Mouse (Mus musculus): Measurements from ENCODE around the gene Prcc.
"Not testable (repeated sequence)": the region's sequence is repeated elsewhere in the genome, so short reads cannot be mapped to it uniquely, and the experiment has no call there.

The Prcc gene

GRCm38 (mm10) chr3:87906981-87907857 lies 21.8 kb upstream of the Prcc start:
- no peak for ATAC-seq (ENCODE audit: insufficient number of reproducible peaks, low FRiP score, low TSS enrichment)

GRCm38 (mm10) chr3:87906601-87906980 lies 21.2 kb upstream of the Prcc start:
- peak; percentile 28 for ATAC-seq (ENCODE audit: insufficient number of reproducible peaks, low FRiP score, low TSS enrichment)

DNA sequence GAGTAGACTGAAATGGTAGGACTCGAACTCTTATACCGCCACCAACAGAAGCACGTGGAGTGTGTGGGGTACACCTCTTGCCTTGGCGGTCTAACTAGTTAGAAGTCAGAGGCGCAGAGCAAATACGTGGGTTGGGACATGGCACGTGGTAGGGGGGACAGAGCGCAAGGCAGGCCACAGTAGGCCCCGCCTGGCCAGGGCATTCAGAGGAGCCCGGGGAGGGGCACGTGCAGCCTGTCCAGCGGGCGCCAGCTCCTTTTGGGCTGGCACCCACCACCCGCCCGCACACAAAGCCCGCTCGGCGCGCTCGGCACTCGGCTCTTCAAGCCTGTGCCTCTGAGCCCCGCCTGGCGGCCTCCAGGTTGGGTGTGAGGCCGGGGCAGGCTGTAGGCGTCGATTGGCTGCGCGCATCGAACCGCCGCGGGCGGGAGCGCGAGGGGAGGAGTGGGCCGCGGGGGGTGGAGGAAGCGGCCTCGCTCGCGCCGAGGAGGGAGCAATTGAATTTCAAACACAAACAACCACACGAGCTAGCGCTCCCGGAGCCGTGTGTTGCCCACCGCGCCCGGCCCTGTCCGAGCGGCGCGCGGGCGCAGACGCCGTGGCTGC lies 20.6 kb upstream of the Prcc start, which contains the start of gene Hdgf:
Hdgf (plus strand) TSS at position 442 of the 606 bp plus-strand sequence.
- peak; percentile 92 for ATAC-seq (ENCODE audit: insufficient number of reproducible peaks, low FRiP score, low TSS enrichment)

- no peak for ATAC-seq (ENCODE audit: insufficient number of reproducible peaks, low FRiP score, low TSS enrichment)
Observed at GRCm38 (mm10) chr3:87903821-87904220, 18.4 kb upstream of the Prcc start.

DNA sequence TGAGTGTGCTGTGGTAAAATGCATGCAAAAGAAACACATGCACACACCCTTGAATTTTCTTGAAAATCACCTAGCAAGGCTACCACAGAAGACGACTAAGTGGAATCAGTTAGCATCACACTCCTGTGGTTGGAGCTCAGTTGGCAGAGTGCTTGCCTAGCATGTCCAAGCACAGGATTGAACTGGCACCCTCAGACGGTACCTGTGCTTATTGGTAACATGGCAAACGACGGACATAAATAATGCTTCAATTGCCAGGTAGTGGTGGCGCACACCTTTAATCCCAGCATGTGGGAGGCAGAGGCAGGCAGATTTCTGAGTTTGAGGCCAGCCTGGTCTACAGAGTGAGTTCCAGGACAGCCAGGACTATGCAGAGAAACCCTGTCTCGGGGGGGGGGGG lies 16.6 kb upstream of the Prcc start:
- ATAC-seq (ENCODE audit: insufficient number of reproducible peaks, low FRiP score, low TSS enrichment) = not testable (repeated sequence)

DNA sequence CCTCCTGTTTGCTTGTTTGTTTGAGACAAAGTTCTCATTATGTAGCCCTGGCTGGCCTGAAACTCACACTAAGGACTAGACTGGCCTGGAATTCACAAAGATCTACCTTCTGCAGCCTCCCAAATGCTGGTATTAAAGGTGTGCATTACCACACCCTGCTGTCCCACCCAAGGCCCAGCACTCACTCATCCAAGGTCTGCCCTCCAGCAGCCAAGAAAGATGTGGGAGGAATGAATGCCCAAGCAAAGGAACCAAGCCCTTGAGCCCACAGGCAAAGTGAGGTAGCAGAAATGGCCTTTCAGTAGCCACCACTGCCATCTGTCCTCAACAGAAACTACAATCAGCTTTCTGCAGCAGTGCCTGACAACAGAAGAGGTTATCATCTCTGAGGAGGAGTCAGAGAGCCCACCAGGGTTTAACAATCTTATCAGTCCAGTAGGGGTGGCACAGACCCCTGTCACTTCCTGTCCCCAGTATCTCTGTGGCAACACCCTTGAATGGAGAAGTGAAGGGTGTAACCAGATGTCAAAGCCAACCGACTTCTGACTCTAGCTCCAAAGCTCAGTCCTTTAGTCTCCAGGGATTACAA lies 15.7 kb upstream of the Prcc start:
- ATAC-seq (ENCODE audit: insufficient number of reproducible peaks, low FRiP score, low TSS enrichment) = no peak

- ATAC-seq (ENCODE audit: insufficient number of reproducible peaks, low FRiP score, low TSS enrichment) = no peak
Observed at GRCm38 (mm10) chr3:87899776-87900175, 14.4 kb upstream of the Prcc start.

- no peak for ATAC-seq (ENCODE audit: insufficient number of reproducible peaks, low FRiP score, low TSS enrichment)
Observed at GRCm38 (mm10) chr3:87899266-87899665, 13.9 kb upstream of the Prcc start.

GRCm38 (mm10) chr3:87893367-87893905 lies 8.0 kb upstream of the Prcc start:
- ATAC-seq (ENCODE audit: insufficient number of reproducible peaks, low FRiP score, low TSS enrichment) = no peak

GRCm38 (mm10) chr3:87891481-87891880 lies 6.1 kb upstream of the Prcc start:
- no peak for ATAC-seq (ENCODE audit: insufficient number of reproducible peaks, low FRiP score, low TSS enrichment)

GRCm38 (mm10) chr3:87887400-87887799 lies 2.0 kb upstream of the Prcc start:
- ATAC-seq (ENCODE audit: insufficient number of reproducible peaks, low FRiP score, low TSS enrichment) = not testable (repeated sequence)

DNA sequence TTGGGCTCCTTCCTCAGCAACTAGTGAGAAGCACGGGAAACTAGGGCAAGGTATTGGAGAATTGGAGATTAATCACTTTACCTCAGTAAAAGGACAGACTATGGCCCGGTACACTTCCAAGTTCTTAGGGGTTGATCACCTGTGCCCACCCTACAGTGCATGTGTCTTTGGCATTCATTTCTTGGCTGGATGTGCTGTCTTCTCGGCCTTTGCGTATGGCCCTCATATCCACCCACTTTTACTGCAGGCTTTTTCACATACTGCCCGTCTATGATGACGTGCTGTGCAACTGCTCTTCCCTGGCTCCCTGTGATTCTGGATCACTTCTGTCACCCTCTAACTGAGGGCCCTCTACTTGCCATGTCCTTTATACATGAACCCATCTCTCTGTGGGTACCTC lies 1.0 kb upstream of the Prcc start:
- no peak for ATAC-seq (ENCODE audit: insufficient number of reproducible peaks, low FRiP score, low TSS enrichment)

- ATAC-seq (ENCODE audit: insufficient number of reproducible peaks, low FRiP score, low TSS enrichment) = no peak
Observed at GRCm38 (mm10) chr3:87886004-87886365, 577 bp upstream of the Prcc start.

DNA sequence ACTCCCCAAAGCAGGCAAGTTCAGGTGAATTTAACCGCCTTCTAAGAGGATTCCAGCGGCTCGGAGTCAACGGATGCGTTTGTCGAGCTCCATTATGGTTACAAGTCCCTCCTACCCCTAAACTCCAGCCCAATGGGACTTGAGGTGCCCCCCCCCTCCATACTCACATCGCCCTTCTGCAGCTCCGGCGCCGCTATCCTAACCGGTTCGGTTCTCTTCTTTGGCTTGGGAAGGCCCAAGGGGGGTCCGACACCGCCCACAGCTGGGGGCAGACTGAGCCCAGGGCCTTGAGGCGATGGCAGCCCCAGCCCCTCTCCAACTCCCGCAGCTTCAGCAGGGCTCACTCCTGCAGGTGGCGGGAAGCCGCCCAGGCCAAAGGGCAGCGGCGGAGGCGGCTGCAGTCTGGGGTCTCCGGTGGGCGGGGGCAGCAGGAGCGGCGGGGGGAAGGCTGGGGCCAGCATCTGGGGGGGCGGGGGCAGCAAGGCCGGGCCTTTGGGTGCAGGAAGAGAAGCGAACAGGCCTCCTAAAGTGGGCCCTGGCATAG lies 628 bp downstream of the Prcc start:
- ATAC-seq (ENCODE audit: insufficient number of reproducible peaks, low FRiP score, low TSS enrichment) = no peak; the same call in 1 of the 2 replicates

- ATAC-seq (ENCODE audit: insufficient number of reproducible peaks, low FRiP score, low TSS enrichment) = no peak
Observed at GRCm38 (mm10) chr3:87884291-87884690, 1.1 kb downstream of the Prcc start.

DNA sequence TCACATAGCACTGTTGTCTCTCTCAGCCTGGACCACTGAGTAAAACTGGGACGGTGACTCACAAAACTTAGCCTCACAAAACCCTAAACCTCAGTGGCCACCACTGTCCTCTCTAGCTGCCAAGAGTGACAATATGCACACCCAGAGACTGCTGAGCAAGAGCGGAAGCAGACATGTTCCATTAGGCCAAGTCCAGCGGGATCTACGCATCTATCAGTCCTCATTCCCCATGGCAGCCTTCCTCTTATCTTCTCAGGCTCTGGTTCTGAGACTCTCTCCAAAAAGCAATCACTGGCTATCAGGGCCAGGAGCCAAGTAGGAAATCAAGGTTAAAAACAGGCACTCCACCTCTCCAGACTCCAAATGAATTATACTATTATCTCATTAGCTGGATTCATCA lies 7.7 kb downstream of the Prcc start:
- ATAC-seq (ENCODE audit: insufficient number of reproducible peaks, low FRiP score, low TSS enrichment) = no peak

DNA sequence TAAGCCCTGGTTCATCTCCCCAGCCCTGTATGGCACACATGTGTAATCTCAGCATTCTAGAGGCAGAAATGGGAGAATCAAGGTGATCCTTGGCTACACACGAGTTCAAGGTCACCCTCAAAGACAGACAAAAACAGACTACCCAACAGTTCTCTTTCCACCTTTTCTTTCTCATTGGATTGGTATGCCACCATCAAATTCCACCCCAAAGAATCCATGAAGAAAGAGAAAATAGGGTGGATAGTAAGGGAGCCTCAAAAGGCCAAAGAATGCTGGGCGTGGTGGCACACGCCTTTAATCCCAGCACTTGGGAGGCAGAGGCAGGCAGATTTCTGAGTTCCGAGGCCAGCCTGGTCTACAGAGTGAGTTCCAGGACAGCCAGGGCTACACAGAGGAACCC lies 21.3 kb downstream of the Prcc start:
- ATAC-seq (ENCODE audit: insufficient number of reproducible peaks, low FRiP score, low TSS enrichment) = not testable (repeated sequence)

DNA sequence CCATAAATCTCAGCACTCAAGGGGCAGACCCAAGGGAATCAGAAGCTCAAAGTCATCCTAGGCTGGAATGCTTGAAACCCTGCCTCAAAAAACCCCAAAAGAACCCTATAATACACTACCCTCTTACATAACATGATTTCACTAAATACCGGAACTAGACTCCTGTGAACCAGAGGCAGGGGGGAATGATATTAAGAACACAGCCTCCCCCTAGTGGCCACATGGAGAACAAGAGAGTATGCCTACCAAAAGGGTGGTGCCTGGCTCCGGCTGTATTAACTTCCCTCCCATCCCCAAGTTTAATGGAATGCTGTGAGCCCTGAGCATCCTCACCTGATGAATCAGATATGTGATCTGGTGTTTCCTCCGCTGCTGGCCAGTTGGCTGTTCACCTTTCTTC lies 25.6 kb downstream of the Prcc start:
- no peak for ATAC-seq (ENCODE audit: insufficient number of reproducible peaks, low FRiP score, low TSS enrichment)

- ATAC-seq (ENCODE audit: insufficient number of reproducible peaks, low FRiP score, low TSS enrichment) = no peak
Observed at GRCm38 (mm10) chr3:87857666-87858065, 27.7 kb downstream of the Prcc start.

DNA sequence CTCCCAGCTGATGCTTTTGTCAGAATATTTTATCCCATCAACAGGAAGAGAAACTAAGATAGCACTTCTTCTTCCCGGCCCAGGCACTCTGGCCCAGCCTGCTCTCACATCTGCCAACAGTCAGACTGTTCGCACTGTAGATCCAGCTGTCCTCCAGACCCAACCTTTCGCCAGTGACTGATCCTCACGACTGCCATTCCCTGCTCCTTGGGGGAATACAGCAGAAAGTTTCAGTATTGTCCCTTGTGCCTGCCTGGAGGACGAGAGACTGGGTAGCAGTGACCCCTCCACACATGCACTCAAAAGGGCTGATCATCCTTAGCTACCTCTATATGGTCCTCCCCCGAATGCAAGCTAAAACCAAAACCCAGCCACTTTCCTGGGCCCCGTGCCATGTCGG lies 29.5 kb downstream of the Prcc start:
- ATAC-seq (ENCODE audit: insufficient number of reproducible peaks, low FRiP score, low TSS enrichment) = no peak

Data from cerebellum, adult (tissue).